Mouse (Mus musculus) forebrain, postnatal 0 days (tissue): ENCODE measurements around the gene Ndst2. TPM values are rescaled to one million over a fixed set of nuclear protein-coding genes. Genes with fewer than 3 reads are reported as not detected.
A peak's percentile ranks its signal among the peaks of the same experiment; 100 is the strongest.

Experiments used
- ATAC-seq: fragments of 200-750 bp; cut with Nextera tagmentation; 2 replicates; pipeline ENCODE4 v1.8.0; 2017; ENCODE audit warnings: mild to moderate bottlenecking, moderate library complexity
- DNase-seq: peaks from one replicate; pipeline ENCODE4 v3.0.0-alpha.2; 2015
- H3K27ac ChIP-seq: fragments of 300-500 bp; sonication (generic); 2 replicates; pipeline ENCODE4 v1.5.1; 2014; ENCODE audit warnings: low read depth, mild to moderate bottlenecking, antibody characterized with exemption, low read length, moderate library complexity, mixed read lengths
- H3K27me3 ChIP-seq: fragments of 300-500 bp; sonication (generic); 2 replicates; pipeline ENCODE4 v1.6.1; 2014; ENCODE audit warnings: mild to moderate bottlenecking, low read length, mixed read lengths; ENCODE audit not compliant: insufficient read depth
- H3K36me3 ChIP-seq: fragments of 300-500 bp; sonication (generic); 2 replicates; pipeline ENCODE4 v1.6.1; 2014; ENCODE audit warnings: mild to moderate bottlenecking, moderate library complexity; ENCODE audit not compliant: insufficient read depth
- H3K4me1 ChIP-seq: fragments of 300-500 bp; sonication (generic); 2 replicates; pipeline ENCODE4 v1.6.1; 2014; ENCODE audit warnings: antibody characterized with exemption; ENCODE audit not compliant: insufficient read depth
- H3K4me2 ChIP-seq: fragments of 300-500 bp; sonication (generic); 2 replicates; pipeline ENCODE4 v1.6.1; 2014; ENCODE audit warnings: low read depth, mild to moderate bottlenecking, moderate library complexity
- H3K4me3 ChIP-seq: fragments of 300-500 bp; sonication (generic); 2 replicates; pipeline ENCODE4 v1.5.1; 2014; ENCODE audit warnings: low read depth, low read length, mixed read lengths
- H3K9ac ChIP-seq: fragments of 300-500 bp; sonication (generic); 2 replicates; pipeline ENCODE4 v1.6.1; 2014; ENCODE audit warnings: mild to moderate bottlenecking
- H3K9me3 ChIP-seq: fragments of 300-500 bp; sonication (generic); 2 replicates; pipeline ENCODE4 v1.6.1; 2016; ENCODE audit warnings: low read length
- CTCF ChIP-seq: sonication (generic); IDR thresholded peaks from 2 replicates; pipeline ENCODE4 v1.5.1; 2016; ENCODE audit warnings: antibody characterized with exemption, control low read depth, low read depth
- WGBS: fragments of 180-500 bp; shearing (Covaris S2); extraction: QIAGEN DNeasy Blood & Tissue Kit; methylation state at CpG from one replicate; pipeline ENCODE4 v1.1.7; 2014; 5-methylcytosine and 5-hydroxymethylcytosine counted together
- polyA plus RNA-seq: library from polyadenylated mRNA; unstranded; fragments of >200 nt; fragmentation: Nextera tagmentation; extraction: Ambion mirVana; gene quantifications from 2 replicates; pipeline ENCODE4 v1.2.1, GENCODE M21; 2015
- total RNA-seq: library from RNA; depleted of rRNA; stranded (reverse); fragments of >200 nt; gene quantifications from 2 replicates; pipeline ENCODE4 v1.2.3, GENCODE M21; 2014

Gene Ndst2
- total and polyA plus RNA-seq, 2 experiments from 2014 or later: 11.2 to 25.0 TPM

GRCm38 (mm10) chr14:20741301-20741700 is 6.9 kb upstream of the Ndst2 start:
- H3K27me3 ChIP-seq: no peaks in the 10 kb centered on the region
- no peak for TF ChIP-seq CTCF
- no peak overlapping the region for H3K4me3 ChIP-seq
- H3K27ac ChIP-seq: no peak overlapping the region
- peaks cover 84% of the 10 kb centered on the region for H3K36me3 ChIP-seq
- H3K9me3 ChIP-seq: no peaks in the 10 kb centered on the region
- no peak overlapping the region for H3K4me2 ChIP-seq
- no peaks in the 10 kb centered on the region for H3K4me1 ChIP-seq
- 91% methylated on average over 9 of the region's 9 CpGs for WGBS
- DNase-seq (no peak), ATAC-seq (no peak)
- H3K9ac ChIP-seq: no peak overlapping the region

- H3K36me3 ChIP-seq: peaks cover 66% of the 10 kb centered on the region
- H3K9me3 ChIP-seq: no peaks in the 10 kb centered on the region
- no peak overlapping the region for H3K27ac ChIP-seq
- peaks cover 2% of the 10 kb centered on the region; the same call in 1 of the 2 replicates for H3K4me1 ChIP-seq
- ATAC-seq (no peak), DNase-seq (no peak)
- H3K4me2 ChIP-seq: no peak overlapping the region
- TF ChIP-seq CTCF: no peak
- no peak overlapping the region for H3K9ac ChIP-seq
- H3K27me3 ChIP-seq: no peaks in the 10 kb centered on the region
- H3K4me3 ChIP-seq: no peak overlapping the region
- 90% methylated on average over 8 of the region's 8 CpGs for WGBS
Measured at GRCm38 (mm10) chr14:20738511-20738910, 4.1 kb upstream of the Ndst2 start.

- WGBS: 40% methylated on average over 14 of the region's 14 CpGs
- peak; percentile 28 for DNase-seq
- peaks cover 56% of the 10 kb centered on the region for H3K36me3 ChIP-seq
Measured at GRCm38 (mm10) chr14:20737306-20737705, 2.9 kb upstream of the Ndst2 start.

GRCm38 (mm10) chr14:20735892-20736390 is 1.6 kb upstream of the Ndst2 start:
- H3K36me3 ChIP-seq: peaks cover 45% of the 10 kb centered on the region
- peaks cover 7% of the 10 kb centered on the region for H3K4me1 ChIP-seq
- no peak overlapping the region for H3K4me2 ChIP-seq
- H3K27me3 ChIP-seq: no peaks in the 10 kb centered on the region
- no peaks in the 10 kb centered on the region for H3K9me3 ChIP-seq
- 86% methylated on average over 13 of the region's 13 CpGs for WGBS
- no peak overlapping the region for H3K9ac ChIP-seq
- H3K27ac ChIP-seq: no peak overlapping the region
- DNase-seq (no peak), ATAC-seq (no peak)
- no peak overlapping the region for H3K4me3 ChIP-seq
- no peak for TF ChIP-seq CTCF

More at GRCm38 (mm10) chr14:20737306-20737705, 2.9 kb upstream of the Ndst2 start:
- no peak for ATAC-seq
- Histone ChIP-seq H3K4me1 (peaks cover 7% of the 10 kb centered on the region), H3K4me2 (no peak overlapping the region), H3K27me3 (no peaks in the 10 kb centered on the region), H3K27ac (no peak overlapping the region), H3K9me3 (no peaks in the 10 kb centered on the region), H3K9ac (no peak overlapping the region), H3K4me3 (no peak overlapping the region)
- peak; percentile 78 for TF ChIP-seq CTCF

- Histone ChIP-seq H3K27me3 (no peaks in the 10 kb centered on the region), H3K36me3 (peaks cover 39% of the 10 kb centered on the region), H3K4me2 (peak overlapping the region; percentile 82; the same call in 1 of the 2 replicates), H3K9me3 (no peaks in the 10 kb centered on the region), H3K9ac (no peak overlapping the region), H3K4me3 (no peak overlapping the region), H3K4me1 (peaks cover 7% of the 10 kb centered on the region), H3K27ac (no peak overlapping the region)
- 70% methylated on average over 2 of the region's 2 CpGs for WGBS
- TF ChIP-seq CTCF: no peak
- ATAC-seq (no peak), DNase-seq (no peak)
Measured at GRCm38 (mm10) chr14:20735052-20735451, 690 bp upstream of the Ndst2 start.

GRCm38 (mm10) chr14:20733041-20733951 is 1.1 kb downstream of the Ndst2 start:
- no peak for ATAC-seq
- Histone ChIP-seq H3K27ac (no peak overlapping the region), H3K36me3 (peaks cover 40% of the 10 kb centered on the region), H3K9me3 (no peaks in the 10 kb centered on the region), H3K4me2 (peak overlapping the region; percentile 82), H3K9ac (peak overlapping the region; percentile 86), H3K27me3 (no peaks in the 10 kb centered on the region), H3K4me3 (peak overlapping the region; percentile 73), H3K4me1 (peaks cover 7% of the 10 kb centered on the region)
- 54% methylated on average over 12 of the region's 12 CpGs for WGBS
- no peak for TF ChIP-seq CTCF
- DNase-seq: no peak
